Mouse (Mus musculus) embryonic fibroblast, embryonic 13.5 days (primary cell): ENCODE data around the gene Sap30bp. TPM values are rescaled to one million over a fixed set of nuclear protein-coding genes. Genes with fewer than 3 reads are reported as not detected.

Source experiments
- H3K27ac ChIP-seq: 2 replicates; pipeline ENCODE4 v1.5.1; 2012; ENCODE audit warnings: low read length, control low read depth, inconsistent platforms; ENCODE audit not compliant: insufficient read depth
- H3K4me1 ChIP-seq: 2 replicates; pipeline ENCODE4 v1.6.1; 2011; ENCODE audit warnings: low read length; ENCODE audit not compliant: control insufficient read depth, insufficient read depth
- H3K4me3 ChIP-seq: 2 replicates; pipeline ENCODE4 v1.5.1; 2011; ENCODE audit warnings: mild to moderate bottlenecking, control low read depth, low read length; ENCODE audit not compliant: insufficient read depth
- CTCF ChIP-seq: IDR thresholded peaks from 2 replicates; pipeline ENCODE4 v1.5.1; 2011; ENCODE audit warnings: mild to moderate bottlenecking, control low read depth, low read length, moderate library complexity, borderline replicate concordance; ENCODE audit not compliant: insufficient read depth
- POLR2A ChIP-seq: IDR thresholded peaks from 2 replicates; pipeline ENCODE4 v1.6.1; 2011; ENCODE audit warnings: low read depth, mild to moderate bottlenecking, control low read depth, low read length, moderate library complexity
- polyA plus RNA-seq: library from polyadenylated mRNA; stranded (reverse); fragments of >200 nt; gene quantifications from 2 replicates; pipeline ENCODE4 v1.2.4, GENCODE M21; 2011; ENCODE audit warnings: low read depth; ENCODE audit not compliant: missing spikeins, insufficient read length

Sap30bp gene
- polyA plus RNA-seq, 1 experiment, result 45.2 TPM

GRCm38 (mm10) chr11:115974309-115975082 is 41.4 kb downstream of the Sap30bp start, which contains the start of gene Itgb4:
TSS of gene Itgb4 (plus strand) at chr11:115974709.
- H3K4me3 ChIP-seq, result peak within 1 kb of the TSS; percentile 26; the same call in 1 of the 2 replicates
- peaks cover 4% of the 10 kb centered on the region; the same call in 1 of the 2 replicates for H3K4me1 ChIP-seq
- H3K27ac ChIP-seq, result no peak within 1 kb of the TSS
- TF ChIP-seq CTCF, result no peak
- no peak for TF ChIP-seq POLR2A

DNA sequence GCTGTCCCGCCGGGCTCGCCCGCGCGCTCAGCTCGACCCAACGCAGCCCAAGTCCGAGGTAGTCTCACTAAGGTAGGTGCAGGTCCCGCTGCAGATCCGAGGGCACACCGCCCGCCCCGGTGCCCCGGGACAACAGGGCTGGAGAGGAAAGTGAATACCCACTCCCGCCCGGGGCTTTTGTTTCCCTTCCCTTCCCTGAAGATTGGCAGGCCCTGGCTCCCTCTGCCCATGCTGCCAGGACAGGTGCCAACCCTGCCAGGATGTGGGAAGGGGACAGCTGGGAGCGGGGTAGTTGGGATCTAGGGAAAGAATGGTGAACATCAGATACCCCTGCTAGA is 42.0 kb downstream of the Sap30bp start:
- Histone ChIP-seq H3K4me1 (peaks cover under 1% of the 10 kb centered on the region; the same call in 1 of the 2 replicates), H3K4me3 (no peak overlapping the region), H3K27ac (no peak overlapping the region)
- TF ChIP-seq POLR2A, result no peak
- no peak for TF ChIP-seq CTCF

DNA sequence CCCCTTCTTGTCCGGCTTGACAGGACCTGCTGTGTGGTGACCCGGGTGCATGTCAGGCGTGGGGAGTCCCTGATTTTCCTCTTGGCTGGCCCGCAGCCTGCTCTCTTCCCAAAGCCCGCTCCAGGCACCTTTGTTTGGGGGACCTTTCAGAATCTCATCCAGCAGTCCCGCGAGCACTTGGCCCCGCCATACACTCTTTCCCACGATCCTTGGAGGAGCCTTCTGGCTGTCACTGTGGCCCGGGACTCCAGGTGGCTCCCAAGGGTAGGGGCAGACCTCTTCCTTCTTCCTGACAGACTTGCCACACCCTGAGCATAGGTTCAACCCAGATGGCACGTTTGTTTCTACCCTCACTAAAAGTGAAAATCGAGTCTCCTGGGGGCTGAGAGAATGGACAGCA is 42.5 kb downstream of the Sap30bp start:
- Histone ChIP-seq H3K4me3 (no peak overlapping the region), H3K4me1 (no peaks in the 10 kb centered on the region), H3K27ac (no peak overlapping the region)
- TF ChIP-seq CTCF (no peak), POLR2A (no peak)

DNA sequence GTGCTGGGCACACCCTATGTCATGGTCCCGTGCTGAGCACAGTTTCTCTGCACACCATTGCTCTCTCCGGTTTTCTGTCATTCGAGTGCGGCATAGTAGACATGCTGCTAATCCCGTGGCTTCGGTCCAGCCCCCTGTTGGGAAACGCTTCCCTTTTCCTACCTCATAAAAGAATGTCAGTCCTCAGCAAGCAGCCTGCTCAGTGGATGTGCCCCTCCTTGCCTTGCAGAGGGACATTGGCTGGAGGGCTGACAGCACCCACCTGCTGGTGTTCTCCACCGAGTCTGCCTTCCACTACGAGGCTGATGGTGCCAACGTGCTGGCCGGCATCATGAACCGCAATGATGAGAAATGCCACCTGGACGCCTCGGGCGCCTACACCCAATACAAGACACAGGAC is 49.4 kb downstream of the Sap30bp start:
- TF ChIP-seq CTCF (no peak), POLR2A (no peak)
- no peaks in the 10 kb centered on the region for H3K4me1 ChIP-seq
- H3K4me3 ChIP-seq, result no peak overlapping the region
- H3K27ac ChIP-seq, result no peak overlapping the region

DNA sequence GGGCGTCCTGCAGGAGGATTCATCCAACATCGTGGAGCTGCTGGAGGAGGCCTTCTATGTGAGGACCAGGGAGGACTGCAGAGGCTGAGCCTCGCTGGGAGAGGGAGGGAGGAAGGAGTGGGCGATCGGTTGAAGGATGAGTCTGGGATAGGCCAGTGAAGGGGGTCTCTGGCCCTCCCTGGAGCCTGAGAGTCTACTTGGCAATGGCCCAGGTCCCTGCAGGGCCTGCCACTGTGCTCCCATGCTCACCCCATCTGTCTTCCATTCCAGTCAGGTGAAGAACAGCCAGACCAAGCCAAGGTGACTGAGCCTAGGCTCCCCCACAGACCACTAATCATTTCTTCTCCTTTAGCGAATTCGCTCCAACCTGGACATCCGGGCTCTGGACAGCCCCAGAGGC is 50.2 kb downstream of the Sap30bp start:
- Histone ChIP-seq H3K4me3 (no peak overlapping the region), H3K27ac (no peak overlapping the region), H3K4me1 (no peaks in the 10 kb centered on the region)
- TF ChIP-seq CTCF (no peak), POLR2A (no peak)

DNA sequence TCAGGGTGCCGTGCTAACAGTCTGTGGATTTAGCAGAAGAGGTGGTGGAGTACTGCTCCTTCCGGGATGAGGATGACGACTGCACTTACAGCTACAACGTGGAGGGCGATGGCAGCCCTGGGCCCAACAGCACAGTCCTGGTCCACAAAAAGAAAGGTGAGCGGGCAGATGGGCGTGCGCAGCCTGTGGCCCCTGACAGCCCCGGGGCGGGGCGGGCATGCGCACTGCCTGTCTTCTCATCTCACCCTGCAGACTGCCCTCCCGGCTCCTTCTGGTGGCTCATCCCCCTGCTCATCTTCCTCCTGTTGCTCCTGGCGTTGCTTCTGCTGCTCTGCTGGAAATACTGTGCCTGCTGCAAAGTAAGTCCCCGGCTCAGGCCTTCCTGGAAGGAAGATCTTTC is 56.6 kb downstream of the Sap30bp start:
- TF ChIP-seq CTCF (no peak), POLR2A (no peak)
- no peak overlapping the region for H3K4me3 ChIP-seq
- no peaks in the 10 kb centered on the region for H3K4me1 ChIP-seq
- no peak overlapping the region for H3K27ac ChIP-seq

DNA sequence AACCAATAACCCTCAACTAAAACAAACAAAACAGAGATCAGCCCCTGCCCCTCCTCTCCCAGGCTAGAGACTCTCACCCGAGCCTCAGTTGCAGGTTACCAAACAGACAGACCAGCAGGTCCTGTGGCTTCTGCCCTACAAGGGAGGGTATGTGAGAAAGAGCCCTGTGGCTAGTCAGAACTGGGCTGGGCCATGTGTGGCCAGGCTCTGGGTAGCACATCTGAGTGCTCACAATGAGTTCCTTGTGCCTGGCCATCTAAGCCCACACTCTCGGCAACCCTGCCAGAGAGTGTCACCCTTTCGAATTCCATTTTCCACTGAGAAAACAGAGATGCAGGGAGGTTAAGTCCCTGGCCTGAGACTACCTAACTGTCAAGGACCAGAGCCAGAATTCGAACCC is 59.0 kb downstream of the Sap30bp start:
- no peaks in the 10 kb centered on the region for H3K4me1 ChIP-seq
- no peak for TF ChIP-seq CTCF
- TF ChIP-seq POLR2A, result no peak
- H3K27ac ChIP-seq, result no peak overlapping the region
- H3K4me3 ChIP-seq, result no peak overlapping the region

- TF ChIP-seq CTCF (no peak), POLR2A (no peak)
- H3K4me1 ChIP-seq, result no peaks in the 10 kb centered on the region
These were observed 62.2 kb downstream of the Sap30bp start for GRCm38 (mm10) chr11:115995256-115995655.

DNA sequence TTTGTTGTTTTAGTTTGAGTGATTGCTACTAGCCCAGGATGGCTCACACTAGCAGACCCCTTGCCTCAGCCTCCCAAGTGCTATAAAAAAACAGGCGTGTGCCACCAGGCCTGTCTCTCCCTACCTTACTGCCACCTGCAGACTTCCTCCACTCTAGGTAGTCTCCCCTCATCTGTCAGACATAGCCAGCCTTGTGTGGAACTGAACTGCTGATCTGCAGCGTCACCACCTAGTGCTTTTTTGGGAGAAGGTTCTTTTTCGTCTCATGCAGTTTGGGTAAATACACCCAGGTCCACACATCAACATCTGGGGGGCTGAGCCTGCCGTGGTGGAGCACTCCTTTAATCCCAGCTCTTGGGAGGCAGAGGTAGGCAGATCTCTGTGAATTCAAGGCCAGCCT is 64.0 kb downstream of the Sap30bp start:
- Histone ChIP-seq H3K4me3 (no peak overlapping the region), H3K4me1 (no peaks in the 10 kb centered on the region), H3K27ac (no peak overlapping the region)
- TF ChIP-seq POLR2A, result no peak
- no peak for TF ChIP-seq CTCF

More at GRCm38 (mm10) chr11:115995256-115995655, 62.2 kb downstream of the Sap30bp start:
- no peak overlapping the region for H3K27ac ChIP-seq
- no peak overlapping the region for H3K4me3 ChIP-seq

GRCm38 (mm10) chr11:115997662-115998061 is 64.6 kb downstream of the Sap30bp start:
- H3K4me3 ChIP-seq, result no peak overlapping the region
- no peak overlapping the region for H3K27ac ChIP-seq
- TF ChIP-seq POLR2A (no peak), CTCF (no peak)
- H3K4me1 ChIP-seq, result no peaks in the 10 kb centered on the region

DNA sequence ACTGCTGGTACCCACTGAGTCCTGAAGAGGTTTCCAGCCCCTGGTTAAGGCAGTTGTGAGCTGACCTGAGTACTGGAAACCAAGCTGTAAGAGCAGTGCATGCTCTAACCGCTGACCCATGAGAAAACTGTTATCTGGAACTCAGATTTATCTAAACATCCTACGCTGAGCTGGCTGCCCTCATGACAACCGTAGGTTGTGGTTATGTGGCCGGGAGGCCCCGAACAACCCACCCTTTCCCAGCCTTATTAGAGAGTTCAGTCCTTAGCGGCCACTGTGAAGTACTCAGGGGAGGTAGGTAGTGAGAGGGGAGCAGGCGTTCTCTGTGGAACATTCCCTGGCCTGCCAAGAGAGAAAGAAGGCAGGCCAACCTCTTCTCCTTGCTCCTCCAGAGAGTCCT is 65.9 kb downstream of the Sap30bp start:
- no peak overlapping the region for H3K4me3 ChIP-seq
- H3K27ac ChIP-seq, result no peak overlapping the region
- TF ChIP-seq CTCF, result no peak
- TF ChIP-seq POLR2A, result no peak
- no peaks in the 10 kb centered on the region for H3K4me1 ChIP-seq
